Mouse (Mus musculus): ENCODE data around the gene Smpd2. TPM values are rescaled to one million over a fixed set of nuclear protein-coding genes. Genes with fewer than 3 reads are reported as not detected.

The Smpd2 gene
- polyA plus RNA-seq, 1 experiment from 2014 or later: 36.0 TPM

DNA sequence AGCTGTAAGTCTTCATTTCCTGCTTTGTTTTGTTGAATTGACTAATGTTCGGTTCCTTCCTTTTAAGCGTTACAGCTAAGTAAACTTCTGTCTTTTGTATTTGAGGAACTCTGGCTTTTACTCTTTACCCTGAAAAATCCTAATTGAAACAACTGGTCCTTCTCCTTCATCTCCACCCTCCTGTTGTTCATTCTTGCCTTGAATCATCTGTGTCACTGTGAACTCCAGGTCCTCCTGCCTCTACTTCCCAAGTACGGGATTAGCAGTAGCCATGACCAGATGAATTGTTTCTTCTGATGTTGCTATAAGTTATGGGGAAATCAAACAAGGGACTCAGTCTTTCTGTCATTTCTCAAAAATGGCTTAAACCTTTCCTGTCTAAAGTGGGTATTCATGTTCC lies 33.2 kb upstream of the Smpd2 start:
- Histone ChIP-seq H3K9ac (ENCODE audit: low read depth, low read length) (no peak overlapping the region), H3K27me3 (replicated peaks; ENCODE audit: control insufficient read depth, insufficient read depth, low read length) (no peaks in the 10 kb centered on the region), H3K4me2 (ENCODE audit: low read depth, low read length) (peak overlapping the region; percentile 75; the same call in 1 of the 2 replicates), H3K9me3 (ENCODE audit: control insufficient read depth, low read length) (no peaks in the 10 kb centered on the region), H3K4me3 (ENCODE audit: low read depth, low read length) (no peak overlapping the region), H3K27ac (replicated peaks; ENCODE audit: low read depth, low read length) (no peak overlapping the region), H3K36me3 (ENCODE audit: control insufficient read depth, insufficient read depth, low read length) (peaks cover 36% of the 10 kb centered on the region), H3K4me1 (ENCODE audit: control insufficient read depth, insufficient read depth, low read length) (peaks cover 22% of the 10 kb centered on the region)
- DNase-seq (ENCODE audit: low spot score) (no peak), ATAC-seq (ENCODE audit: low read depth) (no peak)
- 73% methylated on average over 3 of the region's 3 CpGs for WGBS

DNA sequence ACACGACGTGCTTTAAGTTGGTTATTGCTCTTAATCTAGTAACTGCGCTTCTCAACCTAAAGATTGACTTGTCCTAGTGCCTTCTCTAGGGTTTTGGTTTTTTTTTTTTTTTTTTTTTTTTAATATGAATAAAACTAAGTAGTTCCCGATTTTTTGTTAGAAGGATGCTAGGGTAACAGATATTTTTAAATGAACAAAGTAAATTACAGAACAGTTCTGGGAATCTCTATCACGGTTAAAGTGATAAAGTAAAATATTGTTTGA lies 30.2 kb upstream of the Smpd2 start:
- peak overlapping the region; percentile 98; the same call in 1 of the 2 replicates for H3K27ac ChIP-seq (replicated peaks; ENCODE audit: low read depth, low read length)
- H3K9ac ChIP-seq (ENCODE audit: low read depth, low read length): peak overlapping the region; percentile 94
- peaks cover 16% of the 10 kb centered on the region for H3K36me3 ChIP-seq (ENCODE audit: control insufficient read depth, insufficient read depth, low read length)
- no peaks in the 10 kb centered on the region for H3K9me3 ChIP-seq (ENCODE audit: control insufficient read depth, low read length)
- no peak for ATAC-seq (ENCODE audit: low read depth)
- H3K4me3 ChIP-seq (ENCODE audit: low read depth, low read length): peak overlapping the region; percentile 98
- WGBS: 2% methylated on average over 5 of the region's 5 CpGs
- H3K4me1 ChIP-seq (ENCODE audit: control insufficient read depth, insufficient read depth, low read length): peaks cover 22% of the 10 kb centered on the region
- no peak for DNase-seq (ENCODE audit: low spot score)
- peak overlapping the region; percentile 75 for H3K4me2 ChIP-seq (ENCODE audit: low read depth, low read length)
- no peaks in the 10 kb centered on the region for H3K27me3 ChIP-seq (replicated peaks; ENCODE audit: control insufficient read depth, insufficient read depth, low read length)

DNA sequence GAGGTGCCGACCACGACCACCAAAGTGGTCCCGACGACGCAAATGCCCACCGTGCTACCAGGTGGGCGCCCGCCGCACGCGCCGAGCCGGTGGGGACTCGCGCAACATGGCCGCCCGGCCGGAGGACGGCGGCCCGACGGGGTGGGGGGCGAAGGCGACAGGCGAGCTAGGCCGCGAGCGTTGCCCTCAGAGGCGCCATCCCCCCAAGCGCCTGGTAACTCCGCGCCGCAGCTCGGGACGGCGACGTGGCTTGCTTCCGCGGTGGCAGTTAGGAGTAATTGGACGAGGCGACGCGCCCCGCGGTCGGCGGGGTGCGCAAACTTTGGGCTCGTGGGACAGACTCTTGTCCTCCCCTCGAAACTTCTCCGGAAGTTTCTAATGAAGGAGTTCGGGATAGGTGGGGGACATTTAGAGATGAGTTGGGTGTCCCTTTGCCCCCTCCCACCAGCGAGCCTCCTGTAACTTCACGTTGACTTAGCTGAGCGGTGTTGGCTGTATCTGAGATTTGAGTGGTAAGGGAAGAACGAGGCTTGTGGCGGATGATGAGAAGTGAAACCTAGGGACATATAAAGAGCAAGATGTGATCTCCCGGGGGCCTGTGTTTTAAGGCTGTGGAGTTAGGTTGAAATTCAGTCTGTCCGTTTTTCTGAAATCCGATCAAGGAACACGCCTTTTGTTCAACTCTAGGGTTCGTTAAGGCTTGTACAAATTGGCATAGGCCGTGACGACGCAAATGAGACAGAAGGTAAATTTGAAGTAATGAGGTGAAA lies 29.7 kb upstream of the Smpd2 start:
- H3K9ac ChIP-seq (ENCODE audit: low read depth, low read length): peak overlapping the region; percentile 94
- H3K27me3 ChIP-seq (replicated peaks; ENCODE audit: control insufficient read depth, insufficient read depth, low read length): no peaks in the 10 kb centered on the region
- H3K4me3 ChIP-seq (ENCODE audit: low read depth, low read length): peak overlapping the region; percentile 98
- H3K27ac ChIP-seq (replicated peaks; ENCODE audit: low read depth, low read length): peak overlapping the region; percentile 98
- peak; percentile 55 for DNase-seq (ENCODE audit: low spot score)
- ATAC-seq (ENCODE audit: low read depth): peak; percentile 48
- H3K9me3 ChIP-seq (ENCODE audit: control insufficient read depth, low read length): no peaks in the 10 kb centered on the region
- under 1% methylated on average over 39 of the region's 65 CpGs for WGBS
- H3K36me3 ChIP-seq (ENCODE audit: control insufficient read depth, insufficient read depth, low read length): peaks cover 14% of the 10 kb centered on the region
- peaks cover 22% of the 10 kb centered on the region for H3K4me1 ChIP-seq (ENCODE audit: control insufficient read depth, insufficient read depth, low read length)
- H3K4me2 ChIP-seq (ENCODE audit: low read depth, low read length): peak overlapping the region; percentile 75

DNA sequence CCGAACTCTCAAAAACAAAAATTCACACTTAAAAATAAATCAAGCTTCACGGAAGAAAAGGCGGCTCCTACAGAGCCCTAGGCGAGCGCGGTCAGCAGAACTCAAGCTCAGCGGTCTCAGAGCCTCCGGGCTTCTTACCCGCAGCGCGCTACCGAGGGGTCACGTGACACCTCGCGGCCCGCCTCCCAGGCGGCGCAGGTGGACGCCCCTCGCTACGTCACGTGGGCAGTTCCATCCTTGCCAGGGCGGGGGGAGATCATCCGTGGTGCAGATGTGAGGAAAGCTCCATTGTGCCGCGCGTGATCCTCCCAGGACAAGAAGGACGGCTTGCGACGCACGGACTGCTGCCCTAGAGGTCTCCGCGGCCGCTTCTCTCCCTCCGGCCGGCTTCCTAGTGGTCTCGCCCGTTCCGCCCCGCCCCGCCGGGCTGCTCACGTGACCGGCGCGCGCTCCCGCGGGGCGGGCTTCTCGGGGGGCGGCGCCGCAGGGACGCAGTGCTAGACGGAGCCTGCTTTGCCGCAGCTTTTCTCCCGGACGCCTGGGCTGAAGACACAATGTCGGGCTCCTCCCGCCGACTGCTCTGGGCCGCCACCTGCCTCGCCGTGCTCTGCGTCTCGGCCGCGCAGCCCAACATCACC lies 28.9 kb upstream of the Smpd2 start, which contains the start of gene Cd164:
Gene Cd164, plus strand, starts transcription at position 434 of the 638 bp plus-strand sequence.
- H3K27ac ChIP-seq (replicated peaks; ENCODE audit: low read depth, low read length): peak within 1 kb of the TSS; percentile 98
- H3K4me2 ChIP-seq (ENCODE audit: low read depth, low read length): peak within 1 kb of the TSS; percentile 75
- peak within 1 kb of the TSS; percentile 98 for H3K4me3 ChIP-seq (ENCODE audit: low read depth, low read length)
- peak within 1 kb of the TSS; percentile 94 for H3K9ac ChIP-seq (ENCODE audit: low read depth, low read length)
- peaks cover 22% of the 10 kb centered on the region for H3K4me1 ChIP-seq (ENCODE audit: control insufficient read depth, insufficient read depth, low read length)
- H3K9me3 ChIP-seq (ENCODE audit: control insufficient read depth, low read length): no peaks in the 10 kb centered on the region
- peaks cover 8% of the 10 kb centered on the region for H3K36me3 ChIP-seq (ENCODE audit: control insufficient read depth, insufficient read depth, low read length)
- H3K27me3 ChIP-seq (replicated peaks; ENCODE audit: control insufficient read depth, insufficient read depth, low read length): no peaks in the 10 kb centered on the region
- peak; percentile 93 for ATAC-seq (ENCODE audit: low read depth)
- under 1% methylated on average over 24 of the region's 69 CpGs for WGBS
- DNase-seq (ENCODE audit: low spot score): peak; percentile 97

DNA sequence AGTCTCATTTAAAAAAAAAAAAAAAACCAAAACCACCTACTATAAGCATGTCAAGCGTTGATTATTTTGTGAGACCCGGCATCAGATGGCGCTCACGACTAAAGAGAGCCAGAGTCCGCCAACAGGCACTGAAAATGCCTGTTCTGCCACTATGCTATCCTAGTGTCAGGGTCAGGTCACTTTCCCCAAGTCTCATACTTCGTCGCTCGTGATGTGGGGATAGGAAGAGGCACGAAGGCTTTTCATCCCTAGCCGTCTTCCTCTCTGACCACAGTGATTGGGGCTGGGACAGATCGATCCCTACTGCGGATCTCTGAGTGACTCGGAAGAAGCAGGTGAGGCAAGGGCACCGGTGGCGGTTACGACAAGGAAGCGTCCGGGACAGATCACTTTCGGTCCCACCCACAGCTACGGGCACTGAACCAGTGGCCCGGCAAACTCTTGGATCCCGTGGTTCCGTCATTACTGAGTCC lies 28.4 kb upstream of the Smpd2 start:
- 0% methylated on average over 23 of the region's 23 CpGs for WGBS

DNA sequence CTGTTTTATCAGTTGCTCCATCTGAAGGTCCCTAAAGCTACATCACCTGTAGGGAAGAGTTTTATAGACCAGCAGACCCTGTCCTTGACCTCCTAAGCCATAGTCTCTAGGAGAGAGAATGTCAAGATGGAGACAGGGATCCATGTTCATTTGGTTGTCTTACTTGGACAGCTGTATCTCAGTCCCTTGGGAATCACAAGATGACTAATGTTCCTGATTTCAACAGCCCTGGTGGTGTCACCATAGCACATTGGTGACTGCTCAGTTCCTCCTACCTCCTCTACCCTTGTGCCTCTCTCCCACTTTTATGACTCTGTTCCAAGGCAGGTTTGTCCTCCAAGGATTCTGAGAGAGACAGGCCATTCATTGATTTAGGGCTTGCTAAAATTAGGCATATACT lies 24.8 kb upstream of the Smpd2 start:
- Histone ChIP-seq H3K4me1 (ENCODE audit: control insufficient read depth, insufficient read depth, low read length) (no peaks in the 10 kb centered on the region), H3K27ac (replicated peaks; ENCODE audit: low read depth, low read length) (no peak overlapping the region), H3K4me2 (ENCODE audit: low read depth, low read length) (no peak overlapping the region), H3K4me3 (ENCODE audit: low read depth, low read length) (no peak overlapping the region), H3K36me3 (ENCODE audit: control insufficient read depth, insufficient read depth, low read length) (no peaks in the 10 kb centered on the region), H3K9me3 (ENCODE audit: control insufficient read depth, low read length) (no peaks in the 10 kb centered on the region), H3K27me3 (replicated peaks; ENCODE audit: control insufficient read depth, insufficient read depth, low read length) (no peaks in the 10 kb centered on the region), H3K9ac (ENCODE audit: low read depth, low read length) (no peak overlapping the region)
- DNase-seq (ENCODE audit: low spot score) (no peak), ATAC-seq (ENCODE audit: low read depth) (no peak)

More for the DNA sequence above, 28.4 kb upstream of the Smpd2 start:
- ATAC-seq (ENCODE audit: low read depth) (peak; percentile 56), DNase-seq (ENCODE audit: low spot score) (peak; percentile 93)
- H3K9me3 ChIP-seq (ENCODE audit: control insufficient read depth, low read length): no peaks in the 10 kb centered on the region
- no peaks in the 10 kb centered on the region for H3K27me3 ChIP-seq (replicated peaks; ENCODE audit: control insufficient read depth, insufficient read depth, low read length)
- peak overlapping the region; percentile 98 for H3K27ac ChIP-seq (replicated peaks; ENCODE audit: low read depth, low read length)
- peak overlapping the region; percentile 94 for H3K9ac ChIP-seq (ENCODE audit: low read depth, low read length)
- peak overlapping the region; percentile 98 for H3K4me3 ChIP-seq (ENCODE audit: low read depth, low read length)
- peak overlapping the region; percentile 75 for H3K4me2 ChIP-seq (ENCODE audit: low read depth, low read length)
- H3K4me1 ChIP-seq (ENCODE audit: control insufficient read depth, insufficient read depth, low read length): peaks cover 22% of the 10 kb centered on the region
- peaks cover 2% of the 10 kb centered on the region for H3K36me3 ChIP-seq (ENCODE audit: control insufficient read depth, insufficient read depth, low read length)

DNA sequence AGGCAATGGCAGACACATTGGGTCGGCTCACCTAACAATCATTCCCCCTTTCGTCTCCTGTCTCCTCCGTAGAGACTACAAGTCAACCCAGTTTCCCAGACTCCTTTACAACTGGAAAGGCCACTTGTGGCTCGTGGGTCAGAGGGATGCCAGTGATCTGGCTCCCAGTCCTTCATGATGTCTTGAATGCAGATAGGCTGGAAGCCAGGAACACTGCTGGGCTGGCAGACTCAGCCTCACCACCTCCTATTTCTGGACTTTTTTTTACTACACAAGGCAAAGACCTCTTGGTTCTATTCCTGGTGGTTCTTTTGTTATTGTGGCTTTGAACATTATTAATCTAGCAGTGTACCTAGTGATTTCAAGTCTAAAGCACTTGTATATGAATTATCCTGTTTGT lies 24.1 kb upstream of the Smpd2 start:
- Histone ChIP-seq H3K9ac (ENCODE audit: low read depth, low read length) (no peak overlapping the region), H3K36me3 (ENCODE audit: control insufficient read depth, insufficient read depth, low read length) (no peaks in the 10 kb centered on the region), H3K27me3 (replicated peaks; ENCODE audit: control insufficient read depth, insufficient read depth, low read length) (no peaks in the 10 kb centered on the region), H3K9me3 (ENCODE audit: control insufficient read depth, low read length) (no peaks in the 10 kb centered on the region), H3K4me2 (ENCODE audit: low read depth, low read length) (no peak overlapping the region), H3K4me1 (ENCODE audit: control insufficient read depth, insufficient read depth, low read length) (no peaks in the 10 kb centered on the region), H3K4me3 (ENCODE audit: low read depth, low read length) (no peak overlapping the region), H3K27ac (replicated peaks; ENCODE audit: low read depth, low read length) (no peak overlapping the region)
- DNase-seq (ENCODE audit: low spot score) (no peak), ATAC-seq (ENCODE audit: low read depth) (no peak)
- WGBS: 71% methylated on average over 4 of the region's 4 CpGs

DNA sequence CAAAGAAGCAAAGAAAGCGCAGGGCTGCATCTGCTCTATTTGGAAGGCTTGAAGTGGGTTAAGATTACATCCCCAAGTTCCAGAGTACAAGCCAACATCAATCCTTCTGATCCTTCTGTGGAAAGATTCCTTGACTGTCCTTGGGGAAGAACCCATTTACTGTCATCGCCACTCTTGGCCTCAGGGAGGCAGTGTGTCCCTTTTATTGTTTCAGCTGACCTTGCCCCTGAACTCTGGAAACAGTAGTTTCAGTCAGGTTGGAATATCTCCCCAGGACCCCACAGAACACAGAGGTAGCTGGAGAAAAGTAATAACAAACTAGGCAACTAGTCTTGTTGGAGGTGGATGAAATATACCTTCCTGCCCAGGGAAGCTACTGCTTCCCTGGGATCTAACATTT lies 19.0 kb upstream of the Smpd2 start:
- 36% methylated on average over 2 of the region's 2 CpGs for WGBS
- no peak overlapping the region for H3K27ac ChIP-seq (replicated peaks; ENCODE audit: low read depth, low read length)
- H3K4me1 ChIP-seq (ENCODE audit: control insufficient read depth, insufficient read depth, low read length): no peaks in the 10 kb centered on the region
- H3K4me3 ChIP-seq (ENCODE audit: low read depth, low read length): no peak overlapping the region
- no peak overlapping the region for H3K4me2 ChIP-seq (ENCODE audit: low read depth, low read length)
- no peaks in the 10 kb centered on the region for H3K36me3 ChIP-seq (ENCODE audit: control insufficient read depth, insufficient read depth, low read length)
- H3K27me3 ChIP-seq (replicated peaks; ENCODE audit: control insufficient read depth, insufficient read depth, low read length): no peaks in the 10 kb centered on the region
- ATAC-seq (ENCODE audit: low read depth) (no peak), DNase-seq (ENCODE audit: low spot score) (no peak)
- H3K9ac ChIP-seq (ENCODE audit: low read depth, low read length): no peak overlapping the region
- H3K9me3 ChIP-seq (ENCODE audit: control insufficient read depth, low read length): no peaks in the 10 kb centered on the region

Data from embryonic facial prominence, embryonic 14.5 days (tissue).